In the genomic region with DNA sequence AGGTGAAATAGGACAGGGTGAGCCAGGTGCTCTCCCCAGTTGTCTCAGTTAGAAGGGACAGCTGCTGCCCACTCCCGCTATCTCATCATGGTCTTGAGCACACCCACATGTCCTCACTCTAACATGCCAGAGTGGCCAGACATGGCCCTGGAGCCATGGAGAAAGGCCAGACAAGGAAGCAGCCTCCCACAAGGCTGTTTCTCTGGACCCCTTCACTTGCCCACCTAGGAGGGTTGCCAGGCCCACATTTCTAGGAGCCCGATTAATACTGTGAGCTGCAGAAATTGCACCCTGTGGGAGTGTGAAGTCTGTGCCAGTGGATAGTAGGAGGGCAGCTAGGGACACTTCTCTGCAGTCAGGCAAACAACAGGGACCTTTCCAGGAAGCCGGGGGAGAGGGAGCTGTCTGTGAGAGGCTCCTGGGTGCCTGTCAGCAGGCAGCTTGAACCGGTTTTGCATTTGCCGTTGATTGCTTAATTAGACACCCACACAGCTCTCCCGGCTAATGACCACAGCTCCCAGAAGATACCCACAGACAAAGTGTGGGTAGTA, we compare ENCODE assay signal across 9 mouse cellular contexts. TPM values are rescaled to one million over a fixed set of nuclear protein-coding genes. Genes with fewer than 3 reads are reported as not detected.
DNase-seq lines count a peak whose midpoint lies in the region; ATAC-seq lines count a peak whose summit lies in the region.
"Had no signal": no experiment of that assay in that cellular context is flagged by ENCODE, and none has a peak within 500 bp of the region (broad histone marks: within the 10 kb centered on the region; RNA-seq: fewer than 3 reads in every experiment).

No protein-coding gene starts in this region.

- DNase-seq in hindbrain, embryonic 10.5 days (ENCODE audit: low spot score) = no peak
- peak; percentile 54 for DNase-seq in brain, adult 2 months (ENCODE audit: low read depth, low spot score)
- peak; percentile 37 for DNase-seq in lung, postnatal 25 days (ENCODE audit: low spot score)
- DNase-seq in ovary, postnatal 14 days (ENCODE audit: low spot score) = no peak
- DNase-seq in adrenal gland, adult 18-20 months (ENCODE audit: low spot score in 2 of 2) = no peak
- no peak for DNase-seq in layer of hippocampus, postnatal 36 days

- WGBS in hindbrain, embryonic 10.5 days = 58% methylated on average over 6 of the region's 6 CpGs
- WGBS in hindbrain, embryonic 16.5 days = 25% methylated on average over 6 of the region's 6 CpGs
- WGBS in heart, embryonic 12.5 days = 23% methylated on average over 6 of the region's 6 CpGs

- H3K4me3 ChIP-seq in hindbrain, embryonic 10.5 days = no peak overlapping the region
- no peak overlapping the region for H3K4me3 ChIP-seq in hindbrain, embryonic 16.5 days (ENCODE audit: low read length)
- H3K4me3 ChIP-seq in heart, embryonic 12.5 days = no peak overlapping the region
- H3K4me3 ChIP-seq: embryonic facial prominence, embryonic 12.5 days had no signal

- no peak for ATAC-seq in hindbrain, embryonic 16.5 days
- ATAC-seq in heart, embryonic 12.5 days (ENCODE audit: insufficient number of reproducible peaks, low FRiP score) = no peak

- H3K27ac ChIP-seq in hindbrain, embryonic 10.5 days = peak overlapping the region; percentile 67
- no peak overlapping the region for H3K27ac ChIP-seq in hindbrain, embryonic 16.5 days (ENCODE audit: low read depth, low read length)
- H3K27ac ChIP-seq in heart, embryonic 12.5 days (ENCODE audit: poor library complexity, severe bottlenecking) = peak overlapping the region; percentile 26; the same call in 1 of the 2 replicates
- H3K27ac ChIP-seq: embryonic facial prominence, embryonic 12.5 days had no signal

- peaks cover 72% of the 10 kb centered on the region for H3K4me1 ChIP-seq in hindbrain, embryonic 10.5 days (replicated peaks)
- peaks cover 32% of the 10 kb centered on the region for H3K4me1 ChIP-seq in hindbrain, embryonic 16.5 days (ENCODE audit: control insufficient read depth, insufficient read depth, low read depth, low read length)
- peaks cover 47% of the 10 kb centered on the region for H3K4me1 ChIP-seq in heart, embryonic 12.5 days (replicated peaks)

- peaks cover 47% of the 10 kb centered on the region for H3K27me3 ChIP-seq in hindbrain, embryonic 10.5 days (ENCODE audit: insufficient read depth, poor library complexity, severe bottlenecking)
- no peaks in the 10 kb centered on the region for H3K27me3 ChIP-seq in hindbrain, embryonic 16.5 days (replicated peaks; ENCODE audit: control insufficient read depth, insufficient read depth, low read length)
- H3K27me3 ChIP-seq in heart, embryonic 12.5 days (replicated peaks) = no peaks in the 10 kb centered on the region

- H3K9ac ChIP-seq in hindbrain, embryonic 16.5 days (ENCODE audit: low read depth, low read length) = no peak overlapping the region
- peak overlapping the region; percentile 51 for H3K9ac ChIP-seq in heart, embryonic 12.5 days
- H3K9ac ChIP-seq: embryonic facial prominence, embryonic 12.5 days had no signal

- no peaks in the 10 kb centered on the region for H3K36me3 ChIP-seq in hindbrain, embryonic 10.5 days
- H3K36me3 ChIP-seq in hindbrain, embryonic 16.5 days (ENCODE audit: control insufficient read depth, insufficient read depth, low read length) = no peaks in the 10 kb centered on the region
- H3K36me3 ChIP-seq in heart, embryonic 12.5 days = no peaks in the 10 kb centered on the region
- H3K36me3 ChIP-seq: embryonic facial prominence, embryonic 12.5 days had no signal

- H3K9me3 ChIP-seq in hindbrain, embryonic 10.5 days = no peaks in the 10 kb centered on the region
- no peaks in the 10 kb centered on the region for H3K9me3 ChIP-seq in hindbrain, embryonic 16.5 days (ENCODE audit: control insufficient read depth, low read length)
- no peaks in the 10 kb centered on the region for H3K9me3 ChIP-seq in heart, embryonic 12.5 days (replicated peaks)
- H3K9me3 ChIP-seq: embryonic facial prominence, embryonic 12.5 days had no signal

- no peak overlapping the region for H3K4me2 ChIP-seq in hindbrain, embryonic 16.5 days (ENCODE audit: low read length)
- H3K4me2 ChIP-seq in heart, embryonic 12.5 days = no peak overlapping the region
- H3K4me2 ChIP-seq: embryonic facial prominence, embryonic 12.5 days had no signal

RNA-seq across cellular contexts. Expression of a gene that starts 58.5 kb away (rescaled TPM):
- 8.8 and 17.4 TPM in 2 replicates for polyA plus RNA-seq in hindbrain, embryonic 10.5 days (2016; fragmentation: Nextera tagmentation; extraction: Ambion mirVana)
- polyA plus RNA-seq in hindbrain, embryonic 16.5 days (2015; fragmentation: Nextera tagmentation; extraction: Ambion mirVana) = 15.0 TPM in 2 replicates
- polyA plus RNA-seq in heart, embryonic 12.5 days (2016; fragmentation: Nextera tagmentation; extraction: Ambion mirVana) = 18.7 and 19.4 TPM in 2 replicates
- 10 to 100 TPM in 1 of 2 experiments, 1 to 10 TPM in 1; 9.0 to 17.9 TPM for total RNA-seq in adrenal gland, adult 18-20 months (2021)
- 10 to 100 TPM; 48.4 to 51.8 TPM for total RNA-seq in layer of hippocampus, postnatal 36 days (2021)

Comparison
In these comparisons a context has a peak if more than half of its experiments do, and no peak if none do; other contexts are left out.
1. DNase-seq: peak in brain, adult 2 months (single experiment) and lung, postnatal 25 days (single experiment); none in hindbrain, embryonic 10.5 days (single experiment), ovary, postnatal 14 days (single experiment), adrenal gland, adult 18-20 months (0 of 2) and layer of hippocampus, postnatal 36 days (0 of 2).